Mouse (Mus musculus) thymus, postnatal 10 days (tissue): ENCODE measurements at regions not wholly inside any gene's neighbourhood (a gene's known extent, or its start where the extent isn't known, plus 50 kb on each side); places are given as distances from the start of the nearest gene placed in this dataset.

Experiments
- DNase-seq, 2 experiments: peaks; one replicate each; pipeline ENCODE4 v3.0.0; 2021; ENCODE audit warnings: low spot score in 2 of 2

DNA sequence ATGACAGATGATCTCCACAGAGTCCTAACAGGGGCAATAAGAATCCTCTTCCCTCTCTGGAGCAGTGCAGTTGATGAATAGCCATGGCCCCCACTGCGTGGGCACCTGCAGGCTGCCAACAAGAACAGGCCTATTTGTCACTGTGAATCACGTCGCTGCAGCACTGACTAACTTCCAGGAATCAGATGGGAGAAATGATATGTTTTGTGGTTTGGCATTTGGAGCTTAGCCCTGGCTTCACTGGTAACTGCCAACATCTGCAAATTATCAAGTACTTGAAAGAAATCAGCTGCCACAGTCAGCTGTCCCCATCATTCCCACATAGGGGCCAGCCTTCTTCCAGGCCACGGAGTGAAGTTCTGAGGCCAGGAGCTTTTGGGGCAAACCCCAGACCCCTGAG, 142.8 kb downstream of the Ets2 start:
- no peak for DNase-seq

DNA sequence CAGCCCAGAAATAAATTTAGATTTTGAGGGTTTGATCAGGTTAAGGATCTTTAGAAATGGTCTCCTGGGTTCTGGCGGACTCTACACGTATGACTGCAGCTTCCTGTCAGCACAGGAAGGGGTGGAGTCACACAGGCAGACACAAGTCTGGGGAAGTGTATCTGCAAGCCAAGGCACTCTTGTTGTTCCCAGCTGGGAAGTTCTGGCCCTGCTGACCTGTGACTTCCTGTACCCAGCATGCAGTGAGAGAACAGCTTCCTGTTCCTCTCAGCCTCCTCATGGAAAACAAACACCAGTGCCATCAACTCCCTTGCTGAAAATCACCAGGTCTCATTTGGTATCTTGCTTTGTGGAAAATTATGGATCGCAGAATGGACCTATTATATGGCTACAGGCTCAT, 140.9 kb downstream of the Ets2 start:
- no peak for DNase-seq

DNA sequence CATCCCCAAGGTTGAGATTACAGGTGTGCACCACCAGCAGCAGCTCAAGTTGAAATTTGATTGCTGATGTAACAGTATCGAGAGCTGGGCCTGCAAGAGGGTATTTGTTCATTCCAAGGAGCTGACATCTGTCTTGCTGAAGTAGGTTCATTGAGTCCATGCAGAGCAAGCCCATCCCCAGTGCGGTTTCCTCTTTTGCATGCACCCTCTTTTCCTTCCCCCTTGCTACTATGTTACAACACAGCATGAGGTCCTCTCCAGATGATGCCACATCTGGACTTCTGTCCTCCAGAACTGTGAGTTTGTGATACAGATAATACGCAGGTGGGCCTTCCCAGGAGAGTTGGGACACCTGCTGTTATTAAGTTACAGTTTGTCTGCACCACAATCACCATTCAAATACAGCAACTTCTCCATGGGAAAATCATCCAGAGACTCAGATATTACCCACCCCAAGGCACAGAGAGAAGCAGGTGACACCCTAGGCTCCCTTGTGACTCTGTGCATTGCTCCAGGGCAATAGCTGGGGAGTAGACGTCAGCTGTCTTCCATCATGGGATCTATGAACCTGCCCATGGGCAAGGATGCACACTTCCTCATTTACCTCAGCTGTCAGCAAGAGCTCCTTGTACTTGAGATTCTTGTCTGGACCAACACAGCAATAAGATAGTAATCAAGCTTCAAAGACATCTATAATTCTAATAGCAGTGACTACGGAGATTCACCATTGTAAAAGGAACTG, 137.8 kb downstream of the Ets2 start:
- DNase-seq = no peak

DNA sequence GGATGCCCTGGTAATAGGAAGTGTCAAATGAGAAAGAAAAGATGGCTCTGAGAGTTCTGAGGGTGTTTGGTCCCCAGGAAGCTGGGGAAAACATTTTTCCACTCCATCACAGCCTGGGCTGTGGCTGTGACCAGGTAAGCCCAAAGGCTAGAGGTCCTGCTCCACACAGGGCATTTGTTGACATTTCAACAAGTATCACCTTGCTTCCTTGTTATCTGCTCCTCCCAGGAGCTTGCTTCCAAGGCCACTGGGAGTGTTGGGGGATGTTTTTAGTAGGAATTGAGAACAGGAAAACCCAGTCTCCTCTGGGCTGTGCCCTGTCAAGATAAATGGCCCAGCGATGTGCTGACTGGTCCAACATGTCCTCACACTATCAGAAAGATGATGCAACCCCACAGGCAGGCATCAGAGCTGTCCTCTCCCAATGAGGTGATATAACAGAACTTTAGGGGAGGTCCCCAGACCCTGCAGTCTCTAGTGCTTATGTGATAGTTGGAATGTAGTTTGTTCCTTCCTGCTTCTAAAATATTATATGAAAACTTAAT, 137.1 kb downstream of the Ets2 start:
- no peak for DNase-seq

DNA sequence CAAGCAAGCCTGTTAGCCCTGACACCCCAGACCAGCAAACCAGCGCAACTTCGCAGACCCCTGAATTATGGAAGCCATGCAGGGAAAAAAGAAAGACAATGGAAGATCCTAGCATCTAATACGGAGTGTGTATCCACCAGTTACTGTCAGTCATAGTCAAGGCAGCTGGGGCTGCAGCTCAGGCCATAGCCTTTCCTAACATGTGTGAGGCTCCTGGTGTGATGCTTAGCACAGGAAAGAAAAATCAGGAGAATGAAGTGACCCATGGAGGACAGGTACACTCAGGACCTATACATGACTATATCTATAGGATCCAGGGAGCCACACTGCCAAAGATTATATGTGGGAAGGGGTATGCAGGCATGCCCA, 136.6 kb downstream of the Ets2 start:
- DNase-seq = no peak

DNA sequence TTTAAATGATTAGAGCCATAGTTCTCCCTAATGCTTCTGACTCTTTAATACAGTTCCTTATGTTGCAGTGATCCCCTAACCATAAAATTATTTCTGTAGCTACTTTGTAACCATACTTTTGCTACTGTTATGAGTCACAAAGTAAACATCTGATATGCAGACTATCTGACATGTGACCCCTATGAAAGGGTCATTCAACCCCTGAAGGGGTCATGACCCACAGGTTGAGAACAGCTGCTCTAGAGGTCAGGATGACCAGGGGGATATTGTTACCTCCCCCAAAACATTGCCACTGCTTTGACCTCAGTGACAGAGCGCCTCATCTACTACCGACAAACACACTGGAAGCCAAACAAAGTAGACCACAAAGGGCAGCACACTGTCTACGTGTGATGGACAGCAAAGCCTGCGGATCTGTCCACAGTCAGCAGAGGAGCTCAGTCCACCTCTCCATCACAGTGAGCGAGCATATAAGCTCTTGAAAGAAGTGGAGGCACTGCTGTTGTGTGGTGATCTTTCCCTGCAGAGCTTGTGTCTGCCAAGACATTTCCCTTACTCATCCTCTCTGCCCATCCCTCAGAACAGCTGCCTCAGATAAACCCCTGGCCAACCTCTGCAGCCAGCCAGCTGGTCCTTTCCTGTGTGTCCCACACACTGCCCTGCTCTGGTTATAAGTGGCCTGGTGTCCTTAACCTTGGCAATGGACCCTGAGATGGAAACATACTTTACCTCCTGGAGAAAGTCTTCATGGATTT, 136.0 kb downstream of the Ets2 start:
- no peak for DNase-seq

DNA sequence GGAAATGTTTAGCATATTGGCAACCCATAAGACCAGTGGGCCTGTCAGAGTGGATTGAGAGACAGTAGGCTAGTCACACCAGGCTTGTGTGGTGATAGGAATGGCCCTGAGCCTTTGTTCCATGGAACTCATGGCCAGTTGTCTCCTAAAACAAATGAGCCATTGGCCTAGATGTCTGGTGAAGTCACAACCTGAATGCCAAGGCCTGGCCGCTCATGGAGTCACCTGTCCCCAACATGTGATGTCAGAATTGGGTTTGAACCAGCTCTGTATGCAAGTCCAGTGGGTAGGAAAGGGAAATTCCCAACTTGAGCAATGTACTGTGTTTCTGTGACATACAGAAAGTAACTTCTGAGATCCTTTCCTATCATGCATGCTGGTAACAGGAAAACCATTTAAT, 134.1 kb downstream of the Ets2 start:
- no peak for DNase-seq

DNA sequence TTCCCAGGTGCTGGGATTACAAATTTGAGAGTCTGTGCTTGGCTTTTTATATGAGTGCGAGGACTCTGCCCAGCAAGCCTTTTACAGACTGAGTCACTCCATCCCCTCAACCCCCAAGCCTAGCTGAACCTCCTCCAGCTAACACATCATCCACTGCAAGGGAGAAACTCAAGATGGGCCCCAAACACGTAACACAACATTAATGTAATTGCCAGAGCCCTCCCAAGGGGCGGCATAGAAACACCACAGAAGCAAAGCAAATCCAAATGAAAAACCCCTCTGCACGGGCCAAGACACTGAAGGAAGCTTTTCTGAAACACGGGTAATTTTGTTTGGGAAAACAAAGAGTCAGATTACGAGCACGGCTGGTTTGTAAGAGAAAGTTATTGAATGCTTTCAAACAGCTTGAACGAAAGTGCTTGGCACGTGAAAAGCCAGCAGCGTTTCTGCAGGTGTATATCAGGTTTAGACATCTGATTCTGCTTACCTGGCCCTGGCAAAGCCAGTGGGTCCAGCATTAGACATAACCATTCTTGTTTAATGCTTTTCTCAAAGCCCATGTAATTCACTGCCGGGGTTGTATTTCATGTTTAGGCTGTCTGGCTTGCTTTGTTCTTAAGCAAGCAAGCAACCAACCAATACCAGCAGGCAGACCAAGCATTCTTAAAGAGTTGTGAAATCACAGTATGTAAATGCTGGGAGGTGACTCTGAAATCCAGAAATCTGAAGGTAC, 132.8 kb downstream of the Ets2 start:
- no peak for DNase-seq

DNA sequence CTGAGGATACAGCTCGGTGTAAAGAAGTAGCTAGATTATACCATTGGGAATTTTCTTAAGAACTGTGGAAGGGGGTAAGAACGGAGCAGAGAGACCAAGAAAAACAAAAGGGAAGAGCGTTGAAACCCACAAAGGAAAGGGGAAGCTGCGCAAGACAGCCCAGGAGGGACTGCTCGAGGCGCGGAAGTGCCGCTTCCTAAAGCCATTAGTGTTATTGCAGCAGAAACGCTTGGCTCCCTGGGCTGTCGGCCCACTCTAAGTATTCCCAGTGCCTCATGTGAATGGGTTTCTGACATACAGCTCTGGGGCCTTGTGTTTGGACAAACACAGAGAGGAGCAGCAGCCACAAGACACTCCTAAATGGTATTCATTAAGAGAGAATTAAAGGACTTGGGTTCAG, 131.6 kb downstream of the Ets2 start:
- DNase-seq = no peak

DNA sequence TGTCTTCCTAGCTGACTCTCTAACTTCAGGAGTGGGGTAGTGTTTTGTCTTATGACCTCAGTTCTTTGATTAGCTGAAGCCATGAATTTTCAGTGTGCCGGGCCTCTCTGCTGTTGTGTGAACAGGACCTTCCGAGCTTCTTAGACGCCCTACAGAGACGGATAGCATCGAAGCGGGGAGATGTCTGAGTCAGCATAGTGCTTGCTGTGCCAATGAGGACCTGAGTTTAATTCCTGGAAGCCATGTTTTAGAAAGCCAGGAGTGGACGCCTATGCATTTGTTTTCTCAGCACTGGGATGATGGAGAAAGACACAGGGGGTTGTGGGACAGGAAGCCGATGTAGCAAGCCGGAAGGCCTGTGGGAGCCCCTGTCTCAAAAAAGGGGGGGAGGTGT, 130.5 kb downstream of the Ets2 start:
- DNase-seq = no peak

DNA sequence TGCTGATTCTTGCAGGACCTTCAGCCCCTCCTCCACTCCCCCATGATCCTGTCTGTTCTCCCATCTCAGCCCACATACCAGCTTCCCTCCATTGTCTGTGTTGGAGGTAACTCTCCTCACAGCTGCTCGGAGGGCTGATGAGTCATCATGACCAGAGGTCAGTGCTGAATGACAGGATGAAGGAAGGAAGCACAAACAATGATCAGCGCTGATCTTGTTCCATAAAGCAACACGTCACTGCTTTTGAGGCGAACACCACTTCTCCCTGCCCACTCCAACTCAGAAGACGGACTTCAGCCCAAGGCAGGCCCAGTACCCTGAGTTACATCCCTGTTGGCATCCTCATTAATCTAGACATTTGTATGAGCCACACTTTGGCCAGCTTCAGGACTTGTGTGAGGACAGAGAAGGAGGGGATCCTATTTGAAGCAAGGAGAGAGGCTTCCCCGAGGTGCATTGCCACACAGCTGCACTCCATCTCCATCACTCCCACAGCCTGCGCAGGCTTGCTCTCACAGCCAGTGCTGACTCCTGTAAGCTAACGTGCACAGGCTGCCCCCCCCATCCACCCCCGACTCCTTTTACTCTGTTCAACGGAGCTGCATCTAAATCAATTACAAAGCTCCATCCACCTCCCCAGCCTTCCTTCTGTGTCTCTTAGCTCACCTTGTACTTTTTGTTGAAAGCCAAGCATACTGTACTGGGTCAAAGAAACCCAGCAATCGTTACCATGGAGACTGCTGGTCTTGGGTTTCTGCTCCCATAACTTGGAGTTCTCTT, 129.9 kb downstream of the Ets2 start:
- peak; percentile 44 to 51 for DNase-seq

DNA sequence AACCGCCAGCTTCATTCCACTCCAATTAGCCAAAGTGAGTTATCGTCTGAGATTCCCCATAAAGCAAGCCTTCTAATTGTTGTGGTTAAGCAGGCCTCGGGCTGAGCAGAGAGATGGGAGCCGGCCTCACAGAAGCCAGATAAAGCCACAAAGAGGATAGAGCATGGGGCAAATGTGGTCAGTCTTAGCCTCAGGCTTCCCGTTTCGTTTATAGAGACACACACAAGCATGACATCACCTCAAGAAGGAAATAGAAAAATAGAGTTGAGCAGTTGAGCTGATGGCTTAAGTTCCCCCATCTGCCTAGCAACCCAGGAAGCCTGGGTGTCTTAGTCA, 125.5 kb downstream of the Ets2 start:
- DNase-seq = no peak

DNA sequence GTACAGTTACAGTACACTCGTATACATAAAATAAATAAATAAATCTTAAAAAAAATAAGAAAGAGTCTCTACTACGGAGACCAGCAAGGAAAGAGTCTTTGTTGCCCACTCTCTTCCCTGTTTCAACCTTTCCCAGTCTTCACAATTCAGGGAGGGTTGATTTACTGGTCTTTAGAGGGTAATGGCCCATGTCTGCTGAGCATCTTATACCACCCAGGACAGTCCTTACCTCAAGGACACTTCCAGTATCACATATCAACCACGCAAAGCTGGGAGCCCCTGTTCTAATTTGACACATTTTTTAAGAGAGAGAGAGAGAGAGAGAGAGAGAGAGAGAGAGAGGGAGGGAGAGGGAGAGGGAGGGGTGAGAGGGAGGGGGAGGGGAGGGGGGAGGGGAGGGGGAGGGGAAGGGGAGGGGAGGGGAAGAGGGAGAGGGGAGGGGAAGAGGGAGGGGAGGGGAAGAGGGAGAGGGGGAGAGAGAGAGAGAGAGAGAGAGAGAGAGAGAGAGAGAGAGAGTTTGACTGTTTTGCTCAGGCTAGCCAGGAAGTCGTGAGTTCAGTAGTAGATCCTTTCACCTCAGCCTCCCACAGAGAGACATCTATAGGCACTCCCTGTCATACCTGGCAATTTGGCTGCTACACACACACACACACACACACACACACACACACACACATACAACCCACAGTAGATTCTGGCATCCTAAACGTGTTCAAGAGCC, 125.0 kb downstream of the Ets2 start:
- DNase-seq = no peak

DNA sequence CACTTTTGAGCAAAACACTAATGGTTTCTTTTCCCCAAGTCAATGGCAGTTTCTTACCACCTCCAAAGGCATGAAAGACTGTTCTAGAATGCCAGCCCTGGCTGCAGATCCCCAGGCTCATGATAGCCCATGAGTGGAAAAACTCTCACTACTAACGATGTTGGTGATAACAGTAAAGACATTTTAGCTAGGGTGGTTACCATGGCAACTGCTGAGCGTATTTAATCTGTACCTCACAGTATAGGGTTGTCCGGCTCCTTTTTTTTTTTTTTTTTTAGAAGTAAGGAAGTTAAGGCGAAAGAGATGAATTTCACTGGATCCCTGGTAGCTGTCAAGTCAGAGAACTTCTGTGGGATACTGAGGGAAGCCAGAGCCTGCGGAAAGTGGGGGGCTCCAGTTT, 123.8 kb downstream of the Ets2 start:
- DNase-seq = no peak

DNA sequence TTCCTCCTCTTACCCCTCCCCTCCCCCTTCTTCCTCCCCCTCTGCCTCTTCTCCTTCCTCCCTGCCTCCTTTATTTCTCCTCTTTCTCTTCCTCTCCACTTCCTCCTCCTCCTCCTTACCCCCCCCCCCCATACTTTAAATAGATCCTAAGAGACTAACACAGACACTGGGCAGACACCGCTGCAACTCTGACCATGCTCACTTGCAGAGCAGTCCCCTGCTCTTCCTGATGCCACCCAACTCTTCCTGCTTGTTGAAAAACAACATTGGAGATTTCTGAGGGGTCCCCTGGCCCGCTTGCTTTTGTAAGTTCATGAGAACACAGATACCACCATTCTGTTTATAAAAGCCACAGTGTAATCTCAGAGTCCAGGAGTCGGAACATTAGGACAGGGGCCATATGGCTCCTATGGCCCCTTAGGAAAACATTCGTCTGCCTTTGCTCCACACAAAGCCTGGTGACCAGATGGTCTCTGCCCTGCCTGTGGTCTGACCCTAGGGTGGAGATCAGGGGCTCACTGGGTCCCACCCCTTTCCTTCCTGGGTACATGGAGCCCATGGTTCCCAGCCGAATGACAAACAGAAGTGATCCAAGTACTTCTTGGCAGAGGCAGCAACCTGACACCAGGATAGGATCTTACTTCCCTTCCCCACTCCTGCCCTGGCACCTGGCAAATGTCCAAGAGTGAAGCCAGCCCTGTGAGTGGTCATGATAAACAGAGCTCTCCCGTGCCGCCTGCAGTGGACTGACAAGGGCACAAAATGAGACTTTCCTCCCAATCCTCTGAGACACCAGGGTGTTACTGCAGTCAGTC, 123.1 kb downstream of the Ets2 start:
- no peak for DNase-seq

DNA sequence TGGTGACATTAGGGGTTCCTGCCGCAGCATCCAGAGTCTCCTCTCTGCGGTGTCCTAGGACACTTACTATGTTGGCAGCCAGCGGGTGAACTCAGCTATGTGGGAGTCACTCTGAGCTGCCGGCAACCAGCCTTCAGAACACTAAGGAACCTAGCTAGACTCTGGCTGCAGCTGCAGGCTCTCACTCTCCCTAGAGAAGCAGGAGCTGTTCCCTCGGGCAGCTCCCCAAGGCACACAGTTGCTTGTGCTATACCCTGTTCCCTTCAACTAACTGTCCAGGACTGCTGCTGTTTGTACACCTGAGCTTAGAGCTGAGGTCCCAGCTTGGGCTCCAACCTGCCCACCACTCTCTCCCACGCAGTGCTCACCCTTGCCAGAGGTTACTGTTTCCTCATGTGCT, 121.9 kb downstream of the Ets2 start:
- no peak for DNase-seq

DNA sequence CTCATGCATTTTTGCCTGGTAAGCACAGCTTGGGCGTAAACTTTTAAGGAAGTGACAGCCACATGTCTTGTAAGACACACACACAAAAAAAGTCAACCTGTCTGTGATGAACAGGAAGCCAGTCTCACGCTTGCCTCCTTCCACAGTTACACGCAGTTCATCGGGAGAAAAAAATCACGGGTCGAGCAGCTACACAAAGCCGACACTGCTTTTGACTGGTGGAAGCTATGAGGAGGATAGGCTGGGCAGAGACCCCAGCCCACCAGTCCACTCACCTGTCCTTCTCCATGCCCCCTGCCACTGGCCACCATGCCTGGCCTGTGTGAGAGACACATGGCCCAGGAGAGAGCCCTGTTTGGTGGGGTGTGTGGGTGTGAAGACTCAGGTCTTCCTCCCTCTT, 119.2 kb downstream of the Ets2 start:
- peak in 1 of 2 experiments; percentile 41 for DNase-seq

DNA sequence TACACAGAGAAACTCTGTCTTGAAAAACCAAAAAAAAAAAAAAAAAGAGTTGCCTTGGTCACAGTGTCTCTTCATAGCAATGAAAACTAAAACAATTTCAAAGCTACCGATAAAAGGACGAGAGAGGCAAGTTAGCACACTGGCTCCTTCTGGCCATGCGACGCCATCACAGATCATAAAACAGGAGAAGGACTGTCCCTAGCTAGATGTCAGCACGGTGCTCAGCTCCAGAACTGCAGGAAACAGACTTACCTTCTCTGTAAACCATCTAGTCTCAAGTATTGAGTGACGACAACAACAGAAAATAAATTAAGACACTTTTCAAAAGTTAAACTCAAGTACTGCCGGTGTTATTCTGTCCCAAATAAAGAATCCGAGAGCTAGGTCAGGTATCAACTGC, 118.7 kb downstream of the Ets2 start:
- no peak for DNase-seq

DNA sequence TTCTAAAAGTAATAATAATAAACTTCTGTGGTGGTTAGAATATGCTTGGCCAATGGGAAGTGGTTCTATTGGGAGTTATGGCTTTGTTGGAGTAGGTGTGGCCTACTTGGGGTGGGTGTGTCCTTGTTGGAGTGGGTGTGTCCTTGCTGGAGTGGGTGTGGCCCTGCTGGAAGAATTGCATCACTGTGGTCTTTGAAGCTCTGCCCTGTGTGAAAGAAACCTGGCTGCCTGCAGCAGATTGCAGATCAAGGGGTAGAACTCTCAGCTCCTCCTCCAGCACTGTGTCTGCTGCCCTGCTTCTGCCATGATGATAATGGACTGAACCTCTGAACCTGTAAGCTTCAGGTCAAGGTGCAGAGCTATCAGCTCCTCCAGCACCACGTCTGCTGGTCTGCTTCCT, 118.1 kb downstream of the Ets2 start:
- DNase-seq = peak in 1 of 2 experiments; percentile 43

DNA sequence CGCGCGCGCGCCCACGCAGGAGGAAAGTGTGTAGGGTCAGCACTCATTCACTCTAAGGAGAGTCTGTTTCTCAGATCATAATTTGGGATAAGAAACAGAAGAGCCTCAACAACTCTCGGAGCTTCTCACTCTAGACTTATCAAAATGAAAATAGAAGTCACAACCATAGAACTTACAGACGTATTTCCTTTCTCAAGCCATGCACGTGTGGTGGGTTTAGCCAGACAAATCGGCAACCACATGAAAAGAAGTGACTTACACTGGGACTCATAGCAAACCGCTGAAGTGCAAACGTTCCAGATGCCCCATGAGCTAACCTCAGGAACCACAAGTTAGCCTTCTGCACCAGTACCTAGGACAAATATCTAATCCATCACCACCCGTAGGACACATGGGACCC, 114.1 kb downstream of the Ets2 start:
- DNase-seq = no peak
